Mouse (Mus musculus): Measurements from ENCODE around the gene Ahsg.

Ahsg gene

DNA sequence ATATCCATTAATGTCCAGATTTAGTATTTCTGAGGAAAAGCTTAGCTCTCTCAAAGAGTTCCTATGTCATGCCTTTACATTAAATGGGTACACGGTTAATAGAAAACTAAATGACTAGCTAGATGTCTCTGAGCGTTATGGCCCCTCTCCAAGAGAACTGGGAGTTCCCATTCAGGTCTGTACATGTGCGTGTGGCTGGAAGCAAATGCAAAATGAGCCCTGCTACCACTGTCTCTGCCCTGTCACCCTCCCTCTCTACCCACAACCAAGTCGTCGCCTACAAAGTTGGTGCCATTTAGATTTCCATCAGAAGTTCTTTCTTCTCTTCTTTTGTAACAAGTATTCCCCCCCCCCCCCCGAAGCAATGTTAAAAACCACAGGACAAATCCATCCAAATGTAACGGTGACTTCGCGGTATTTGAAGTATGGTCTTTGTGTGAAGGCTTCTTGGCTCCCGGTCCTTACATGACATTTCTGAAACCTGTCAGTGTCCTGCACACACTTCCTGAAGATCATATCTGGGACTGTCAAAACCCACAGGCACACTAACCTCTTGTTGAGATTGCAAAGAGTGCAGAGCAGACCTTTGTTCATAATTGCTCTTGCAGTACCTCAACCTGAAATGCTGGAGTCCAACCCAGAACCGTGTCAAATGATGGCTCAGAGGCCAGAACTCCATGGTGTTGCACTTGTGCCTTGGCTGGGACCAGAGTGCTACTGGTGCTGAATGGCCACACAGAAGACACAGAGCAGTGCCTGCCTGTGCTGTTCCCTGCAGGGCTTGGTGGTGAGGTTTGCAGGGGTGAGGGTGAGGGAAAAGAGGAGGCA lies at the start of gene Ahsg:
Gene Ahsg (plus strand): TSS at position 595 of the 828 bp plus-strand sequence.
- no peak for DNase-seq (ENCODE audit: low spot score in 2 of 2)

DNA sequence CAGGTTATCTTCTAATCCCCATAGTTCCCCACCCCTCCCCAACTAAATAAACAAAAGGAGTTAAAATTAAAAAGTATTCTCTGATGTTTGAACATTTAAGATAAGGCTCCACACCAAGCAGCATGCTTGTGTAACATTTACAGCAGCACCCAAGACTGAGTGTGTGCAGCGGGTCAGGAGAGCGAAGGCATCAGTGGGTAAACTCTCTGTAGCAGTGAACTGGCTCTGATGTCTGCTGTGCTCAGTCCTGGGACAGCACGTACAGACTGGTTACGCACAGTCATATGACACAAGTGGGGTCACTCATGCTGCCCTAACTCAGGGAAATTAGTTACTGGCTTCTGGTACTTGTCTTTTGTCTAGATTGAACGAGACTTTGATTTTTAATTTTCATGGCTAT lies 48.2 kb upstream of the Ahsg start:
- no peak for DNase-seq (ENCODE audit: low spot score in 2 of 2)

DNA sequence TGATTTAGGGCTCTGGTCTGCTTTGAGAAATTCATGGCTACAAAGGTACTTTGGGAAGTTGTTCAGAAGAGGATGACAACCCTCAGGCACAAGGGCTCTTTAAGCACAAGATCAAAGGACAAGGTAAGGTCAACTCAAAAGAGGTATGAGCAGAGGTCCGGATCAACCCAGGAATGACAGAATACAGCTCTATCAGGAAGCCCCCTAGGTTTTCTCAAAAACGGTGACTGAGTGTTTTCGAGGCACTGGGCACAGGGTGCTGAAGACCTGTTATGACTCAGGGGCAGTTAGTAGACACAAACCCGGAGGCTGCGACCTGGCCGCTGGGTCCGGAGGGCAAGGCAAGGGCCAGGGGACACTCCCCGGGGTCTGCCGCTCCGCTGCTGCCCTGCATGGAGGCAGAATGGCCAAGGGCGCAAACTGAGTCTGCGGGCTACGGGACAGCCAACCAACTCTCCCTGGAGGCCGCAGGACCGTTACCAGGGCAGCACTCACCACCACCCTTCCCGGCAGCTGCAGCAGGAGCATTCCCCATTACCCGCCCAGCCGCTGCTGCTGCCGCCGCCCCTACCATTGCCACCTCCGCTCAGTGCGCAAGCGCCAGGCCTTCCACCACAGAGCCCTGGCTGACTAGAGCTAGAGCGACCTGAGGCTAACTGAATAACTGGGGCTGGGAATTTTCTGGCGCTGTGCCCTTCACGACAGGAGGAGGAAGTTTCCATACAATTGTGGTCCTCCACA lies 46.8 kb upstream of the Ahsg start:
- peak; percentile 35 to 38 for DNase-seq (ENCODE audit: low spot score in 2 of 2)

DNA sequence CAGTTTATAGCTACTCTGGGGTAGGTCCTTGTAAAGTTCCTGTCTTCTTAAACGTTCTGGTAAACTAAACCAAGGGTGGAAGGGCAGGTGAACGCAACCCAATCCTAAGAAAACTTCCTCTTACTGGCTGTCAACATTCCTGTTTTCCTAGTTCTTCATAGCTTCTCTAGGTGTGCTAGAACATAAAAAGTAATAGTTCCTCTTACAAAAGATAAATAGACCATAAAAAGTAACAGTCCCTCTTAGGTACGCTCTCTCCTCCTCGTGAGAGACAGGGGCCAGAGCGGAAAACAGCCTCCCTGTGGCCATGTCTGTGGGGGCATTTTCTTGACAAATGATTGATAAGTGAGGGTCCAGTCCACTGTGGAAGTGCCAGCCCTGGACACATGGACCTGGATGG lies 46.2 kb upstream of the Ahsg start:
- DNase-seq (ENCODE audit: low spot score in 2 of 2), result no peak

DNA sequence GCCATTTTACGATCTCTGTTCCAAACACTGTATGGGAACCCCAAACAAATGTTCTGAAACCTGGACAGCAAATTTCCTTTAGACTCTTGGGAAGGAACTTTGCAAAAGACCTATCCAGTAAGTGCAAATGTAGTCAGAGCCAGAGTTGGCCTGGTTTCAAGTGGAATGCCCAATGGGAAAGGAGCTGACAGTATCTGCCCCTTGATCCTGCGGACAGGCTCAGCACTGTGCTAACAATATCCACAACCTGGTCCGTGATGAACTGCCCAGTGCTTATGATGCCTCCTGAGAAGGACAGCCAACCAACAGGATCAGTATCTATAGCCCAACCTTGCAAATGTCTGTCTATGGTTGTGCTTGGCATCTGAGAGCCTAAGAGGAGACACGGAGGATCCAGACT lies 45.6 kb upstream of the Ahsg start:
- no peak for DNase-seq (ENCODE audit: low spot score in 2 of 2)

DNA sequence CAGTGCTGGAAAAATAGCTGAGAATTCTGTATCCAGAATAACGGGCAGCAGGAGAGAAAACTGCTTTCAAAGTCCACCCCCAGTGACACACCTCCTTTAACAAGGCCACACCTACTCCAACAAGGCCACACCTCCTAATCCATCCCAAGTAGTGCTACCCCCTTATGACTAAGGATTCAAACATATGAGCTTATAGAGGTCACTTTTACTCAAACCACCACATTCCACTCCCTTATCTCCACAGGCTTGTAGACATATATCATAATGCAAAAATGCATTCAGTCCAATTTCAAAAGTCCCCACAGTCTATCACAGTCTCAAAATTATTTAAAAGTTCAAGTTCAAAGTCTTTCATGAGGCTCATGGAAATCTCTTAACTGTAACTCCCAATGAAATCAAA lies 43.4 kb upstream of the Ahsg start:
- no peak for DNase-seq (ENCODE audit: low spot score in 2 of 2)

DNA sequence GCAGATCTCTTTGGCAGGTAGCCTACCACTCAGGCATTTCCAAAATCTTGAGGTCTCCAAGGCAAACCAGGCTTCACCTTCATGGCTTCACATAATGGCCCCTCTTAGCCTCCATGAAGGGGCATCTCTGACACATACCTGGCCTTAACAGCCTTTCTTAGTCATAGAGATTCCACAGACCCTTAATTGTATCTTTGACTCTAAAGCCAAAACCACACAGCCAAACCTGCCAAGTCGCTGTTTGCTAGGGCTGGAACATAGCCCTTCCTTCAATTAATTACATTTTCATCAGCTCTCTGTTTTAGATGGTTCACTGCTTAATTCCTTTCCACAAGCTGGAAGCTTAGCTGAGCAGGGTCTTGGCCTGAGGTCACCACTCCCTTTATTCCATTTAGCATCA lies 42.7 kb upstream of the Ahsg start:
- DNase-seq (ENCODE audit: low spot score in 2 of 2), result no peak

DNA sequence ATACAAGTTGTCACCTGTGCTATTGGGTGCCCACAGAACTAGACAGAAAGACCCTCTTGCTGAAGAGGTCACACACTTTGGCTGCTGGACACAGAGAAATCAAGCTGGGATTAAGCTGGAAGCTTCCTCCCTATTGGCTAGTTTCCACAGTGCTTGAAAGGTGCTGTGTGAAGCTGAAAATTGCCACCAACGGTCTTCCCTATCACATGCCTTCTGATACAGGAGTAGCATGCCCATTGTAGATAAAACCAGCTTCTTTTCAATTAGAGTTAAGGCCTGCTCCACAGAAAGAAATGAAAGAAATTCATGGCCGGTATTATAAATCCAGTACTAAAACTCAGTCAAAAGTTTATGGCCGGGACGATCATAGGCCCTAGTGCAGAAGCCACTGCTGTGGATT lies 38.4 kb upstream of the Ahsg start:
- peak; percentile 4 to 35 for DNase-seq (ENCODE audit: low spot score in 2 of 2)

DNA sequence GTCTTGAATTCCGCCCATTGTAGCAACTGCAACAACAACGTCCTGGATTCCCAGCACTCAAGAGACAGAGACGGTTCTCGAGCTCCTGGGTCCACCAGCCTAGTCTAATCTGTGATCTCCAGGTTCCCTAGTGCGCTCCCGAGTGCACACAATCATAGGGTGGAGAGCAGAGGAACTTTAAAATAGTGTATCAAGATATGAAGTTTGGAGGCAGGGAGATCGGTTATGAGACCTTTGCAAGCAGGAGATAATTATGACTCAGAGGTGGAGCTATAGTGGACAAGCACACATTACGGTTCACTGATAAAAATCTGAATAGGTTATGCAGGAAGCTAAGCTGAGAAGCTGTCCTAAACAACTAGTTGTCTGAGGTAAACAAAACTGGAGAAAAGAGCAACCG lies 34.3 kb upstream of the Ahsg start:
- DNase-seq (ENCODE audit: low spot score in 2 of 2), result peak in 1 of 2 experiments; percentile 6

DNA sequence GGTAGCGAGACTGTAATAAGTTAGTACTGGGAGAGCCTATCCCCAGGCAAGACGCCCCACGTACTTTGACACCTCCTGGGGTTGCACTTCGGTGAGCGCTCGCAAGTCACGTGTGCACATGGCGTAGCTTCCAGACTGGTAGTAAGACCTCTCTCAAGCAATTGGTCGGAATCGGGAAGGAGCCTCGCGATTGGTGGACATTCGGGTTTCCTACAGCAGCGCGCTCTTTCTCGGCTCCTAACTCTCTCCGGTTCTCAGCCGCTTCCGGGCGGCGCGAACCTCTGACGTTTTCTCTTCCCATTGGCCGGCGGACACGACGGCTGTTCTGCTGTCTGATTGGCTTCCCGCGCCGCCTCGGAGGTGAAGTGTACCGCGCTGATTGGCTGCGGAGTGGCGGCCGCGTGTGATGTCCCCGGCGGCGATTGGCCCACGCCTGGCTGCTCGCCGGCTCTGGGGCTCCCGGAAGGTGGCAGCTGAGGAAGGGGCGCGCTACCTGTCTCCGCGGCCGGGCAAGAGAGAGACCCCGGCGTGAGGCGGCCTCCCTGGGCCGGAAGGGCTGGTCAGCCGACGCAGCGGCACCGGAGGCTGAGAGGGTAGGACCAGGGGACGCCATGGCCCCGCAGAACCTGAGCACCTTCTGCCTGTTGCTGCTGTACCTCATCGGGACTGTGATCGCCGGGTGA lies 33.5 kb upstream of the Ahsg start, which contains the start of the genes Tbccd1 and Dnajb11:
Gene Tbccd1 (minus strand): TSS at position 239 of the 683 bp plus-strand sequence.
Gene Dnajb11 (plus strand): TSS at position 415 of the 683 bp plus-strand sequence.
- DNase-seq (ENCODE audit: low spot score in 2 of 2), result peak; percentile 99

DNA sequence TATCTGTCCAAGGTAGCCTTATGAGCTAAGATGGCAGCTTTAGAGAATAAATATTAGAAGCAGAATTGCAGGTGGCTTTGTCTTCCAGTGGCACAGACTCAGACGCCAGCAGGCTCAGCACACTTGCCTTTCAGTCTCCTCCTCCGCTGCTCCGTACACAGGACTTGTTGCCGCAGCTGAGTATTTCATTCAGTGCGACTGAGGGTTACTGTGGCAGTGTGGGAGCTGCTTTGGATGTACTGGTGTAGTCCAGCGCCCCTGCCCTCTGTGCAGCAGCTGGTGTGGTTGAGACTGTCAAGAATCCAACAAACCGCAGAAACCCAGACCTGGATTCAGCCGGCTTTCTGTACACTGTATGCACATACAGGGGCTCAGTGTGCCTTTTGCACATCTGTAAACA lies 18.7 kb upstream of the Ahsg start:
- DNase-seq (ENCODE audit: low spot score in 2 of 2), result no peak

DNA sequence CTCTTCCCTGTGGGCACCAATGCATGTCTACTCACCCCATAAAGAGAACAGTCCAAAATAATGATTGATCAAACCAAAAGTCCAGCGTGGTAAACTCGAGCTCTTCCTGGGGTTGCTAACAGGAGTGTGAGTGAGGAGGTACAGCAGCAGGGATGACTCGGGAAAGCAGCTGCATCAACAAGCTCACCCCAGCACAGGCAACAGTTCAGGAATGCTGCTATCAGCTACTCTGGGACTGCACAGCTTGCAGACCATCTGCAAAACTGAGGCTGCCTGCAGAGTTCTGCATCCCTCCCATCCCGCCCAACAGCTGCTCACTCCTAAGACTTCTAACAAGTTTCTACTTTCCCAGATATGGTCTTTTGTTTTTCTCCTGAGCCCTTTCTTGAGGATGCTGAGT lies 17.7 kb upstream of the Ahsg start:
- no peak for DNase-seq (ENCODE audit: low spot score in 2 of 2)

DNA sequence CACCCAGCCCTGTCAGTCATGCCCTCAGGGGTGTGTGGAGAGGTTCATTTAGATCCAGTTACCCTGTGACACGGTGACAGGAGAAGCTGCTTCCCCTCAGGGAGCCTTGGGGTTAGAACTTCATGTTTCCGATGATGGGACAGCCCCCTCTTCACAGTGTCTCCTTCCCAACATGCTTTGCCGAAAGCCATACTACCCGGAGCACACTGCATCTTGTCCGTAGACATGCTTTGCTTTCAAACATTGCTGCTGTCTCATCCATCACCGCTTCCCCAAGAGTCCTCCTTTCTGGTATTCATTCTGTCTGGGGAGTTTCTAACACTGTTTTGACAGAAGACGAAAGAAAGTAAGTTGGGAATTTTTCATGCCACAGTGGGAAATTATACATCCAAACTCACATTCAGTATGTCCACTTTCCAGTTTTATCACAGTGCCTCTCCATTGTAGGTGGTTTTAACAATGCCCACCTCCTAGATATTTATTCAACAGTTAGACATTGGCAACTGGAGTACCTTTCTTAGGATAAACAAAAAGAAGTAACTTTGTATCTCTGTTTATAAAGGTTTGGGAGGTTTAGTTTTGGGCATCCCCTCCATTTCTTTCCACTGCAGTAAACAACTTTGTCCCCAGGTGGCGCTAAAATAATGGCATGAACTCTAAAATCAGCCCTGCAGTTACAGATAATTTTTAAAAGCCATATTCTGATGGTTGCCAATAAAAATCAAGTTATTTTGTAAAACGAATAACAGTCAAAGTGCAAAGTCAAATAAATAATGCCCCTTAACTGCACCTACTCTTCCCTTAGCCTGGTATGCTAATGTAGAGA lies 14.6 kb upstream of the Ahsg start:
- no peak for DNase-seq (ENCODE audit: low spot score in 2 of 2)

DNA sequence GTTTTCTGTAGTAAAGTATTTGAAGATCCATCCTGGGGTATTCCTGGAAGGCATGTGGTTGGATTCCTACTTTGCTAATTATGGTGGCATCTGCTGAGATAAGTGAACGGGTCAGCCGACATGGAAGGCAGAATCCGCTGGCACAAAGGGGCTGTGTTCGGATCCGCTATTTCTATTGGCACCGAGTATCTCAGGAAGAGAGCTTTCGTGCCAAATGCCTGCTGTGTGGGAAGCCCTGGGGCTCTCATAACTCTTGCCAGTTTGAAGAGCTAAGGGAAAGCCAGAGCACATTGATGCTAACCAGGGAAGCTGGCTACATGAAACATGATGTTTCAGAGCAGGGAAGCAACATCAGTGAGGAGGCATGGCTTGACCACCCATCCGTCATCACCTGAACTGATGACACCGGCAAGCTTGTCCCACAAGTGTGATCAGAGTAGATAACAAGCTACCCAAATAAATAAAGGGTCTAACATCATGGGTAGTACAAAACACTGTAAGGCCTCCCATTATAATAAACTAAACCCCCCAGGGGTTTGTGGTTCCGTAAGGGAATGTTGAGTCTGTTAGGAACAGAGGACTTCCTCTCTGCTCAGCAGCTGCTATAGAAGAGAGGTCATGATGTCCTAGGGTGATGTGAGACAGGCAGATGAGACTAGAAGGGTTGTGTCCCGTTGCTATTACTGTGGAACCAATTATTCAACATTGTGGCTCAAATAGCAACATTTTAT lies 13.3 kb upstream of the Ahsg start:
- no peak for DNase-seq (ENCODE audit: low spot score in 2 of 2)

DNA sequence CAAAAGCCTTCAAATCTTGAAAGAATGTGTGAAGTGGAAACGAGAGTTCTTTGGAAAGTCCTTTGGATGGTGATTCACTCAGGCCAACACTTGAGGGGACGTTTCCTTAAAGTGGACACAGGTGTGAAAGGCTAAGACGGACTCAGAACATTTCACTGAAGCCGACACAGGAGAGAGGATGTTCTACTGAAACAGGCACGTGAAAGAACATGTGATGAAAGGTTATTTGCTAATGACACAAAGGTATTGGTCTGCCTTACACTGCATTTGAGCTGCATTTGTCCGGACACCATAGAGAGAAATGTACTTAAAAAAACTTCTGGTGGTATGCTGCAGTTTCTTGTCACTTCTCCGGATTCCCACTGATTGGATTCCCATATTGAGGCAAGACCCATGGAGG lies 12.4 kb upstream of the Ahsg start:
- DNase-seq (ENCODE audit: low spot score in 2 of 2), result no peak

DNA sequence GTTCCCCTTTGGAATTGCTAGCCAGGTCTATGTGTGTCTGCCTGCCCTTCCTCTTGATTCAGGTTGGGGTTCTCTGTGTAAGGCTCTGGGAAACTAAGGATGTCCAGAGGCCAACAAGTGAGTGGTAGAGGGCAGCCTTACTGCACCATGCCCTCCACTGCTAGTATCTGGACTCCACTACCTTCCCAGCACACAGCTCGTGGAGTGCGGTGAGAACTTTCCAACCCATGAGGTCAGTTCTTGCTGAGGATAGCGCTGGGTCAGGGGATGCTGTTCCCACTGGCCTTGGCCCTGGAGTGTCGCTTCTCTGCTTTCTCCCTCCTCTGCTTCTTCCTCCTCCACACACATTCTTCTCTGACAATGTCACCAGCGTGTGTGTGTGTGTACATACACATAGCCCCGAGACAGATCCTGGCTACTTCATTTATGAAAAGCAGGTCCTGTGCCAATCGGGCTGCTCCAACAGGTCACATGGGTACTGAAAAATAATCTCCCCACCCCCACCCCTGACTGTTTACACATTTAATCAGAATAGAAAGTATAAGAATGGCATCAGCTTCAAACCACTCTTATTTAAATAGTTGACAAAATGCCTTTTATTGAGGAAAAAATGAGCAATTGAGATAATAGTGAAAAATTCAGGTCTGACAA lies 11.0 kb upstream of the Ahsg start:
- DNase-seq (ENCODE audit: low spot score in 2 of 2), result no peak

DNA sequence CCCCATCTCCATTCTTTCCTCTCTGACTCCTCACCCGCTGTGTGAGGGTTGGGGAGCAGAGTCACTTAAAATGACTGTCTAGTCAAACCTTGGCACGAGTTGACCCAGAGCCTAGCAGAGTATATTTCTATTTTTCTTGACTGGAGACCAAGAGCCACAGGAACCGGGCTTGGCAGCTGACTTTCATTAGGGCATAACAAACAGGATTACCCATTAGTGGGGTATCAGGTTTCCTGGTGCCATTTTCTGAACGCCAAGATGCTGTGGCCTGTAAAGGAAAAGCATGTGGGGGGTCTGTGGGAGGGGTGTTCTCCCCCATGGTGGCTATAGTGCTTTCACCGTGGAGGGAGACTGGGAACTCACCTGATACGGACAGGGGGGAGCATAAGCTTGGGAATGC lies 10.2 kb upstream of the Ahsg start:
- DNase-seq (ENCODE audit: low spot score in 2 of 2), result no peak

DNA sequence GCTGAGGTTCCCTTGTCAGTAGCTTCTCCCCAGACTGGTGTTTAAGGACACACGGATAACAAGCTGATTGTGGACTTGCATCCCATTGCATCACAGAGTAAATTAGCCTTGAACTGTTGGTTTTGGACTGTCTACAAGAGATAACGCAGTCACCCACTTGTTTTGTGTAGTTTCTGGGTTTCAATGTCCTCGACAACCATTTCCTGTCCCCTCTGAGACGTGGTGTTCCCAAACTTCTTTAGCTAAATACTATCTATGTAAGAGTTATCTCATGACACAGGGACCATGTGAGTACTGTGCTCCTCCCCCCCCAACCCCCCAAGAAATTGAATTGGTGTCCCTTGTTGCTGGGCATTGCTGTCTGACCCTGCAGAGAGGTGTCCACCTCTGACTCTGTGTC lies 9.6 kb upstream of the Ahsg start:
- no peak for DNase-seq (ENCODE audit: low spot score in 2 of 2)

DNA sequence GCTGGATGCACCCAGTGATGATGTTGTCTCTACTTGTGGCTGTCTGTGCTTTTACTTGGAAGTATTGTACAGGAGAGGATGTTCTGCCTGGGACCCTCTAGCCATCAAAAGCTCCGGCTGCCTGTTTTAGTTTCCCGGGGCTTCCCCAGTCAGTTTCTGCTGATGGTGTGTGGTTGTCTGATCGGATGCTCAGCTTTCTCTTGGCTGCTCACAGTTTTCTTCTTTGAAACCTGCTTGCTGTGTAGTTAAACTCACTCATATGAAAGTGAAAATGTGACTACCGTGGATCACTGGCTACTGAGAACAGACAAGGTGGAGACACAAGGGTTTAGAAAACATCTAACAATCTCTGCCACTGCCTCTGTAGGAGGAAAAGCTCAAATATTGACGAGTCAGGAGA lies 7.6 kb upstream of the Ahsg start:
- peak; percentile 32 for DNase-seq (ENCODE audit: low spot score in 2 of 2)

DNA sequence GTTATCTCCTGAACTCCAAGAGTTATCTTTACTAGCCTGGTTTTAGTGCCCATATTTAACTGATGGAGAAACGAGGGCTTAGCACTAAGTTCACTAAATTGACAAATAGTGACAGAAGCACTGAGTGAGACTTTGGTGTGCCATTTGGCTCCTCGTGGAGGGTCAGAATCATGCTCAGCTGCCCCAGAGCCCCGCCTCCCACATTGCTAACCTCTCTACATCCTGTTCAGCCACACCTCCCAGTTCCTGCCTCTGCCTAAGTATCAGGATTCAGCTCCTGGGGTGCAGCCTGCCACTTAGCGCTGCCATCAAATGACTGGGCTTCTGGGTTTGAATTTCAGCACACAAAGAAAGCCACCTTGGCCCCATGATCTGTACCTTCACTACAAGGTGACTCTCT lies 5.7 kb upstream of the Ahsg start:
- peak; percentile 58 to 64 for DNase-seq (ENCODE audit: low spot score in 2 of 2)
